Mouse (Mus musculus) brain, embryonic 14.5 days (tissue): ENCODE measurements around the gene Tssk1. TPM values are rescaled to one million over a fixed set of nuclear protein-coding genes. Genes with fewer than 3 reads are reported as not detected.

Experiments
- DNase-seq: peaks from one replicate; pipeline ENCODE4 v3.0.0-alpha.2; 2011; ENCODE audit warnings: low read depth
- CTCF ChIP-seq: fragments of 200-500 bp; IDR thresholded peaks from 2 replicates; pipeline ENCODE4 v1.5.1; 2012; ENCODE audit warnings: inconsistent platforms, mild to moderate bottlenecking, moderate library complexity, borderline replicate concordance; ENCODE audit not compliant: insufficient read depth, insufficient read length; ENCODE audit errors: extremely low read depth
- POLR2A ChIP-seq: fragments of 200-500 bp; IDR thresholded peaks from 2 replicates; pipeline ENCODE4 v1.6.1; 2012; ENCODE audit warnings: mild to moderate bottlenecking, inconsistent platforms, borderline replicate concordance; ENCODE audit not compliant: poor library complexity, insufficient read depth, insufficient read length, severe bottlenecking; ENCODE audit errors: extremely low read depth
- polyA plus RNA-seq: library from polyadenylated mRNA; depleted of rRNA; stranded (reverse); fragments of >200 nt; gene quantifications from 2 replicates; pipeline ENCODE4 v1.2.3, GENCODE M21; 2012

The Tssk1 gene
- polyA plus RNA-seq, 1 experiment = 0.04 TPM

GRCm38 (mm10) chr16:17920586-17920985 lies 26.6 kb downstream of the Tssk1 start:
- peak; percentile 54 for DNase-seq
- no peak for TF ChIP-seq POLR2A
- no peak for TF ChIP-seq CTCF

GRCm38 (mm10) chr16:17921325-17922162 lies 27.5 kb downstream of the Tssk1 start:
- peak; percentile 99 for DNase-seq
- peak; percentile 72; the same call in 1 of the 2 replicates for TF ChIP-seq POLR2A
- TF ChIP-seq CTCF = peak; percentile 68

GRCm38 (mm10) chr16:17922163-17922538 lies 28.1 kb downstream of the Tssk1 start:
- TF ChIP-seq POLR2A = no peak
- no peak for TF ChIP-seq CTCF
- DNase-seq = no peak

GRCm38 (mm10) chr16:17927351-17928082 lies 33.5 kb downstream of the Tssk1 start:
- TF ChIP-seq CTCF = no peak
- TF ChIP-seq POLR2A = no peak
- DNase-seq = peak; percentile 52

GRCm38 (mm10) chr16:17928087-17928580 lies 34.1 kb downstream of the Tssk1 start, which contains the start of gene Slc25a1:
TSS of gene Slc25a1 (minus strand) at chr16:17928219.
- TF ChIP-seq POLR2A (peak; percentile 19; the same call in 1 of the 2 replicates), CTCF (no peak)

GRCm38 (mm10) chr16:17928627-17929104 lies 34.6 kb downstream of the Tssk1 start:
- TF ChIP-seq CTCF = peak; percentile 57
- TF ChIP-seq POLR2A = no peak
- peak; percentile 87 for DNase-seq

More at GRCm38 (mm10) chr16:17928087-17928580, 34.1 kb downstream of the Tssk1 start, which contains the start of gene Slc25a1:
- DNase-seq = peak; percentile 89

GRCm38 (mm10) chr16:17929211-17929610 lies 35.2 kb downstream of the Tssk1 start:
- DNase-seq = no peak
- TF ChIP-seq CTCF (no peak), POLR2A (no peak)

GRCm38 (mm10) chr16:17929631-17930030 lies 35.6 kb downstream of the Tssk1 start:
- no peak for TF ChIP-seq POLR2A
- no peak for TF ChIP-seq CTCF
- DNase-seq = no peak

GRCm38 (mm10) chr16:17931906-17932460 lies 38.0 kb downstream of the Tssk1 start:
- TF ChIP-seq POLR2A (no peak), CTCF (no peak)

GRCm38 (mm10) chr16:17933594-17934444 lies 39.8 kb downstream of the Tssk1 start:
- TF ChIP-seq POLR2A (no peak), CTCF (no peak)

More at GRCm38 (mm10) chr16:17931906-17932460, 38.0 kb downstream of the Tssk1 start:
- no peak for DNase-seq

More at GRCm38 (mm10) chr16:17933594-17934444, 39.8 kb downstream of the Tssk1 start:
- no peak for DNase-seq
